Mouse (Mus musculus): ENCODE measurements around the gene Dctn2. TPM values are rescaled to one million over a fixed set of nuclear protein-coding genes. Genes with fewer than 3 reads are reported as not detected.

Dctn2 gene
- total and polyA plus RNA-seq, 3 experiments, result 240 to 297 TPM; not detected in 1

DNA sequence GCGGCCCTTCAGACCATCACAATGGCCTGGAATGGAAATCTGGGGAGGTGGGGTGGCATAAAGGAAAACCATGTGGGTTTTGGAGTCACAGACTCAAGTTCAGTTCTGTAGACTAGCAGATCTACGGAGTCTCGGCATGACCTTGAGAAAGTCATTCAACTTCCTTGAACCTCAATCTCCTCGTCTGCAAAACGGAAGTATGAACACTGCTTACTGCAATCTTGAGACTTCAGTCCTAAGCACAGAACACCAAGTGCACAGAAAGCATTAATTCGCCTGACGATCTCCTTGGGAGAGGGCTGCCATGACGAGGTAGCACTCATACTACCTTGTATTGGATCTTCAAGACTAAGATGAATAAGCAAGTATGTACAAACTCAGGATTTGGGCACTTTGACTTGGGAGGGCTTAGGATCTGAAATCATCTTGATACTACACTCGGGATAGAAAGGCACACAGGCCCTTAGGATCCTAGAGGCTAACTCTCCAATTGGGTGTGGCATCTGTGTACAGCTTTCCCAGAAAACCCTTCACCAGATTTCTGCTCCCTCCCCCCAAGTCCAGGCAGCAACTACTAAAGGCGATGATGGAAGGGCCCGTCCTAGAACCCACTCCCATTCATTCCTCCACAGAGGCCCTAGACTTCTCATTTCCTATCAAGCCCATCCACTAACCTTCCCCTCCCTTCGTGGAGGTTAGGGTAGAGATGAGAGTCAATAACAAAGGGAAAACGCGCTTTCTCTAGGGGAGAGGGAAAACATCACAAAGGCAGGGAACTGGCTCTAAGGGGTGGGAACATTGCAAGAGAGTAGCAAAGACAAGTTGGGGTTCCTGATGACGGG, 4.2 kb upstream of the Dctn2 start (continued):
- TF ChIP-seq USF2 (IDR thresholded peaks at IDR 0.05; ENCODE audit: borderline replicate concordance in 1 of 2, insufficient read depth in 1 of 2, low read depth in 1 of 2, low read length in 2 of 2) (no peak), USF1 (IDR thresholded peaks at IDR 0.05; ENCODE audit: low read depth, low read length) (no peak)

DNA sequence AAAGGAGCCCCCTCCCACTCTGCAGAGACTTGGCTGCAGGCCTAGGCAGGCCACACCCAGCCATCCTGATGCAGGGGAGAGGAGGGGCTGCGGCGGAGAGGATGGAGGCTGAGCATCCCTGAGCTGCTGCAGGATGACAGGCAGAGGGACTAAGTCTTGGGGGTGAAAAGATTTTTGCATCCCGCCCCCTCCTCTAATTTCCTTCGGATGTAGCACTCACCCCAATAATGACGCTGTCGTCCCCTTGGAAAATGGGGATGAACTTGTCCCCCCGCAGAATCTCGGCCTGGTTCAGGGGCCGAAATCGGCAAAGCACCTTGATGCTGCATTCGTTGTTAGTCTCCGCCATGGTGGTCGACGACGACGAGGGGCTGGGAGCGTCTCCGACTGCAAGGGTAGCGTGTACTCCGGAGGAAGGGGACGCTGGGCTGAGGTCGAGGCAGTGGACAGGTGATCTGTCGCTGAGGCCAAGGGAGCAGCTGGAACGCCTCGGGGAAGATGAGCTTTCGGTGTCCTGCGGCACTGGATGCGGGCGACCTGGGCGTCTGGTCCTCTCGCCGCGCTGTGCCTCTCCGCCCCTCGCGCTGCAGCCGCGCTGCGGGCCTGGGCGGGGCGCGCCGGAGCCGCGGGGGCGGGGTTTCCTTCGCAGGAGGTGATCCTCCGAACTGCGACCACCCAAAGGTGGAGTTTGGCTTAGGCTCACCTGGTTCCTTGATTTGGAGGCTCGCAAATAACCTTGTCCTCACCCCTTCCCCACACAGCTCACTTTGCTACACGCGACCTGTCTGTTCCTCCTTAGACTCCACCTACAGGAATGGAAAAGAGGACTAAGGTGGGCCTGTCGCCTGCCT, 3.4 kb upstream of the Dctn2 start, which contains the start of gene Kif5a:
Gene Kif5a (minus strand): TSS at position 801 of the 851 bp plus-strand sequence.
- H3K4me1 ChIP-seq (ENCODE audit: control insufficient read depth in 1 of 2, insufficient read depth in 2 of 2, low read length in 2 of 2), result peaks cover 0 to 28% of the 10 kb centered on the region in 2 experiments
- TF ChIP-seq NELFE (IDR thresholded peaks at IDR 0.05; ENCODE audit: low read depth, low read length) (peak; percentile 41; the same call in 1 of the 2 replicates), CHD2 (IDR thresholded peaks at IDR 0.05; ENCODE audit: low read length) (no peak), ELF1 (IDR thresholded peaks at IDR 0.05; ENCODE audit: low read depth, low read length) (no peak), MAX (IDR thresholded peaks at IDR 0.05; ENCODE audit: low read length) (no peak), TBP (IDR thresholded peaks at IDR 0.05; ENCODE audit: low read depth, low read length) (no peak), HCFC1 (IDR thresholded peaks at IDR 0.05; ENCODE audit: low read depth, low read length) (no peak), POLR2A (IDR thresholded peaks at IDR 0.05; ENCODE audit: control insufficient read depth in 1 of 2, insufficient read depth in 1 of 2, low read depth in 1 of 2, low read length in 2 of 2, poor library complexity in 1 of 2) (0 out of 4 replicates have a peak, but pooled peaks of 1 of the 2 experiments have one; percentile 41), CTCF (IDR thresholded peaks at IDR 0.05 in 2 of 3, conservative IDR thresholded peaks at IDR 0.05 in 1 of 3; ENCODE audit: control insufficient read depth in 1 of 3, insufficient read depth in 1 of 3, low read depth in 2 of 3, low read length in 3 of 3, poor library complexity in 1 of 3, severe bottlenecking in 1 of 3) (0 out of 6 replicates have a peak, but pooled peaks of 1 of the 3 experiments have one; percentile 2)
- H3K9ac ChIP-seq (ENCODE audit: control insufficient read depth, low read depth, low read length, poor library complexity, severe bottlenecking), result peak within 1 kb of the TSS; percentile 56
- DNase-seq (ENCODE audit: low read depth, low spot score), result peak; percentile 51
- H3K9me3 ChIP-seq (replicated peaks; ENCODE audit: insufficient read depth, low read length), result no peaks in the 10 kb centered on the region
- no peaks in the 10 kb centered on the region for H3K27me3 ChIP-seq (ENCODE audit: control insufficient read depth in 1 of 2, insufficient read depth in 2 of 2, low read length in 2 of 2)
- peak within 1 kb of the TSS; percentile 62 to 77 for H3K4me3 ChIP-seq (ENCODE audit: control insufficient read depth in 1 of 2, insufficient read depth in 1 of 2, low read depth in 2 of 2, low read length in 2 of 2)
- H3K36me3 ChIP-seq (ENCODE audit: control insufficient read depth in 1 of 2, insufficient read depth in 2 of 2, low read length in 2 of 2), result peaks cover 2 to 4% of the 10 kb centered on the region in 2 experiments; a peak in 2 of 4 replicates
- no peak within 1 kb of the TSS for H3K27ac ChIP-seq (ENCODE audit: control insufficient read depth, low read depth, low read length)
- H3K79me2 ChIP-seq (ENCODE audit: control insufficient read depth, insufficient read depth, low read length, poor library complexity), result peaks cover 12% of the 10 kb centered on the region

DNA sequence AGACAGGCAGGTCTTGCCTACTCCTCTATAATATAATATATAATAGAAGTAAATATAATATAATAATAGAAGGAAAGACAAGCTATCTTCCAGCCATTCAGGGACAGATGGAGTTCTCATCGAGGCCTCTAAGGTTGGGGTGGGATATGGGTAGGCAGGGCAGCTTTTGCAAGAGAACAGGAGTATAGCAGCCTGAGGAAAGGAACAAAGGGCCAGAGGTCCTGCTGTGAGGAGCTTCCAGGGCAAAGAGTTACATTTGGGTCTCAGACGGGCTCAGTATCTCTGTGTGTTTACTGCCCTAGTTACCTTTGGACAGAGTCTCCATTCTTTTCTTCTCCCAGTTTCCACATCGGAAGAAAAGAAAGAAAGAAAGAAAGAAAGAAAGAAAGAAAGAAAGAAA, 2.5 kb upstream of the Dctn2 start:
- TF ChIP-seq MAX (IDR thresholded peaks at IDR 0.05; ENCODE audit: low read length) (no peak), MYC (IDR thresholded peaks at IDR 0.05; ENCODE audit: low read depth, low read length) (no peak), USF2 (IDR thresholded peaks at IDR 0.05; ENCODE audit: borderline replicate concordance in 1 of 2, insufficient read depth in 1 of 2, low read depth in 1 of 2, low read length in 2 of 2) (no peak), MYB (IDR thresholded peaks at IDR 0.05; ENCODE audit: low read depth, low read length) (no peak), USF1 (IDR thresholded peaks at IDR 0.05; ENCODE audit: low read depth, low read length) (no peak), GATA1 (IDR thresholded peaks at IDR 0.05; ENCODE audit: low read depth, low read length) (no peak), NRF1 (IDR thresholded peaks at IDR 0.05; ENCODE audit: insufficient read depth, low read depth, low read length, poor library complexity, severe bottlenecking) (no peak), TCF12 (IDR thresholded peaks at IDR 0.05; ENCODE audit: low read depth, low read length) (no peak), RAD21 (IDR thresholded peaks at IDR 0.05; ENCODE audit: low read depth, low read length) (no peak), NELFE (IDR thresholded peaks at IDR 0.05; ENCODE audit: low read depth, low read length) (no peak), SMC3 (IDR thresholded peaks at IDR 0.05; ENCODE audit: low read depth, low read length) (no peak), POLR2AphosphoS5 (IDR thresholded peaks at IDR 0.05; ENCODE audit: borderline replicate concordance, low read depth, low read length) (no peak), TAL1 (IDR thresholded peaks at IDR 0.05; ENCODE audit: low read length) (no peak), ZKSCAN1 (IDR thresholded peaks at IDR 0.05; ENCODE audit: low read depth, low read length) (no peak)
- H3K9me3 ChIP-seq (replicated peaks; ENCODE audit: insufficient read depth, low read length), result no peaks in the 10 kb centered on the region
- DNase-seq (ENCODE audit: low read depth, low spot score), result no peak
- no peak overlapping the region for H3K4me3 ChIP-seq (ENCODE audit: control insufficient read depth in 1 of 2, insufficient read depth in 1 of 2, low read depth in 2 of 2, low read length in 2 of 2)
- peaks cover 0 to 24% of the 10 kb centered on the region in 2 experiments for H3K4me1 ChIP-seq (ENCODE audit: control insufficient read depth in 1 of 2, insufficient read depth in 2 of 2, low read length in 2 of 2)
- H3K36me3 ChIP-seq (ENCODE audit: control insufficient read depth in 1 of 2, insufficient read depth in 2 of 2, low read length in 2 of 2), result peaks cover 2 to 9% of the 10 kb centered on the region in 2 experiments; a peak in 2 of 4 replicates
- no peak overlapping the region for H3K27ac ChIP-seq (ENCODE audit: control insufficient read depth, low read depth, low read length)
- H3K27me3 ChIP-seq (ENCODE audit: control insufficient read depth in 1 of 2, insufficient read depth in 2 of 2, low read length in 2 of 2), result no peaks in the 10 kb centered on the region
- H3K9ac ChIP-seq (ENCODE audit: control insufficient read depth, low read depth, low read length, poor library complexity, severe bottlenecking), result no peak overlapping the region
- H3K79me2 ChIP-seq (ENCODE audit: control insufficient read depth, insufficient read depth, low read length, poor library complexity), result peaks cover 16% of the 10 kb centered on the region

All from MEL (cell line).